Mouse (Mus musculus) bone marrow macrophage, adult 2 months (primary cell): ENCODE results near the gene Gm42417. TPM values are rescaled to one million over a fixed set of nuclear protein-coding genes. Genes with fewer than 3 reads are reported as not detected.

Experiments used
- H3K27ac ChIP-seq: 2 replicates; pipeline ENCODE4 v1.5.1; 2012; ENCODE audit warnings: low read depth, low read length; ENCODE audit not compliant: insufficient read depth
- H3K4me1 ChIP-seq: 2 replicates; pipeline ENCODE4 v1.6.1; 2012; ENCODE audit warnings: low read length; ENCODE audit not compliant: control insufficient read depth, insufficient read depth
- H3K4me3 ChIP-seq: 2 replicates; pipeline ENCODE4 v1.5.1; 2012; ENCODE audit warnings: mild to moderate bottlenecking, low read length, moderate library complexity; ENCODE audit not compliant: insufficient read depth
- CTCF ChIP-seq: IDR thresholded peaks from 2 replicates; pipeline ENCODE4 v1.5.1; 2012; ENCODE audit warnings: low read depth, mild to moderate bottlenecking, low read length, moderate library complexity
- POLR2A ChIP-seq: IDR thresholded peaks from 2 replicates; pipeline ENCODE4 v1.6.1; 2012; ENCODE audit warnings: mild to moderate bottlenecking, low read depth, low read length, borderline replicate concordance
- polyA plus RNA-seq: library from polyadenylated mRNA; stranded (reverse); fragments of >200 nt; gene quantifications from 2 replicates; pipeline ENCODE4 v1.2.4, GENCODE M21; 2012; ENCODE audit not compliant: missing spikeins, insufficient read depth, insufficient read length

Gm42417 gene
- polyA plus RNA-seq, 1 experiment = 3.5 TPM

DNA sequence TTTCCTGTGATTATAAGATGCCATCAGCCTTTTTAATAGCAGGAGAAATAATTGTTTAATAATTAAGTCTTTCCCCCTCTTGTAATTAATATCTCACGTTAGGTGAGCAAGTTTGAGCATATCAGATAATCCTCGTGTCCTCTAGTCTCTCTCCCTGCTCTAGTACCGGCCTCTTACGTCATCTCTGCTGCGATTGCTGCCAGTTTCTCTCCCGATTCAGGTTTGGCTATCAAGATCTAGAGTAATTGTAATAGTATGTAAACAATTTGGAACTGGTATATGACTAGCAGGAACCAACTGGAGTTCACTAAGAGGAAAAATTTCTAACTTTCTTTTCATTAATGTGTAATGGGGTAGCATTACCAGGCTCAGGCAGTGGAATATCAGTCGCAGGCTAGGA, 54.1 kb downstream of the Gm42417 start:
- no peak overlapping the region for H3K27ac ChIP-seq
- no peaks in the 10 kb centered on the region; the same call in 1 of the 2 replicates for H3K4me1 ChIP-seq
- no peak for TF ChIP-seq CTCF
- no peak for TF ChIP-seq POLR2A
- H3K4me3 ChIP-seq = no peak overlapping the region

GRCm38 (mm10) chr1:36483825-36484224, 55.4 kb downstream of the Gm42417 start:
- no peaks in the 10 kb centered on the region; the same call in 1 of the 2 replicates for H3K4me1 ChIP-seq
- TF ChIP-seq POLR2A = no peak
- no peak for TF ChIP-seq CTCF
- H3K4me3 ChIP-seq = no peak overlapping the region
- no peak overlapping the region for H3K27ac ChIP-seq

Other genes with a start within 250 kb of the Gm42417 start
- 9.4 and 12.7 TPM in 2 replicates for gene Arid5a, start 231.7 kb downstream of the Gm42417 start, polyA plus RNA-seq
- 23.1 and 27.1 TPM in 2 replicates for gene Kansl3, start 170.2 kb downstream of the Gm42417 start, polyA plus RNA-seq
- gene Fer1l5, start 167.1 kb downstream of the Gm42417 start, polyA plus RNA-seq = not detected in 2 replicates
- 38.9 and 40.8 TPM in 2 replicates for gene Lman2l, start 94.2 kb downstream of the Gm42417 start, polyA plus RNA-seq
- 7.3 and 8.5 TPM in 2 replicates for gene Cnnm4, start 67.8 kb downstream of the Gm42417 start, polyA plus RNA-seq
- 19.9 and 22.9 TPM in 2 replicates for gene Cnnm3, start 27.6 kb downstream of the Gm42417 start, polyA plus RNA-seq
- gene Ankrd23, start 2.5 kb downstream of the Gm42417 start, polyA plus RNA-seq = 5.5 and 7.6 TPM in 2 replicates
- gene Ankrd39, start 8.0 kb upstream of the Gm42417 start, polyA plus RNA-seq = 6.2 and 6.8 TPM in 2 replicates
- gene Sema4c, start 18.9 kb upstream of the Gm42417 start, polyA plus RNA-seq = 1.3 and 2.4 TPM in 2 replicates
- not detected in 2 replicates for gene Fam178b, start 143.8 kb upstream of the Gm42417 start, polyA plus RNA-seq
- 491 and 523 TPM in 2 replicates for gene Cox5b, start 152.0 kb upstream of the Gm42417 start, polyA plus RNA-seq
- gene 4933424G06Rik, start 170.7 kb upstream of the Gm42417 start, polyA plus RNA-seq = not detected in 2 replicates
- gene Actr1b, start 175.0 kb upstream of the Gm42417 start, polyA plus RNA-seq = 41.9 and 43.7 TPM in 2 replicates
- not detected in 2 replicates for gene Zap70, start 222.4 kb upstream of the Gm42417 start, polyA plus RNA-seq